Mouse (Mus musculus): Measurements from ENCODE around the gene Zfp667. TPM values are rescaled to one million over a fixed set of nuclear protein-coding genes. Genes with fewer than 3 reads are reported as not detected.
"Not testable (repeated sequence)": the region's sequence is repeated elsewhere in the genome, so short reads cannot be mapped to it uniquely, and the experiment has no call there.

The Zfp667 gene
- 1 to 10 TPM; 6.4 to 7.8 TPM for total RNA-seq (2021)
- long read RNA-seq, experiment 1, partial matches to known transcripts: 0 of 5 reads
- long read RNA-seq, experiment 1, other reads (novel, unspliced or antisense): 5 of 5 reads
- long read RNA-seq, experiment 2, partial matches to known transcripts: 0 of 5 reads
- long read RNA-seq, experiment 2, other reads (novel, unspliced or antisense): 1 of 5 reads

DNA sequence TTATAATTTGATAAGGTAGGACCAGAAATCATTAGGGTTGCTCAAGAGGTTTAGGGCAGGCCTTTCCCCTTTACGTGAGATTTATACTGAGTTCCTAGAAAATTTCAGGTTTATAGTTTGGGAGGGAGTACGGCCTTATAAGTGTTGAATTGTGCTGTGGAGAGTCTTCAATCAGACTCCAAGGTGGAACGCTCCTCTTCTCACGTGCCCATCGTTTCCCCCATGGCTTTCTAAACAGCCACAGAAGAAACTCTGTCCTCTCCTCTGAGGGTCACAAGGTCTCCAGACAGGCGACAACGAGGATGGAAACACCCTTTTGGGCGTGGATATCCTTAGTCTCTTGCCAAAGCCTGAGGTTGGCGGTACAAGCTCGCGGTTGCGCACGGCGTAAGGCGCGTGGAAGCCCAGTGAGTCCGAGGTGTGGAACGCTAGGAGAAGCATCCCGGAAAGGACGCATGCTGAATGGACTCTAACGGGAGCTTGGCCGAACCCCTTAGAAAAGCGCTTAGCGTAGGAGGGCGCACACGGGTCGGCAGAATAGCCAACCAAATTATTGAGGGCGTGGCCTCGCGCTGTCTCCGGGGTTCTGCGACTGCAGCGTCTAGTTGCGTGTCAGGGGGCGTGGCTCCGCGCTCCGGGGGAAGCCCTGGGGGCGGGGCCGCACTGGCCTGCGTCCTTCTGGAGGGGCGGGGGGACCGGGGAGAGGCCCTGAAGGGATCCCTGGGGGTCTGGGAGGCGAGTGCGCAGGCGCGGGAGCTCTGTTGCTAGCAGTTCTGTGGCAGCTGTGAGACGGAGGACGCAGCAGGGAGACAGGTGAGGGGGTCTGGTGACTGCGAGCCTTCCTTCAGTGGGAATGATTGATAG lies at the start of gene Zfp667:
Zfp667 (plus strand) TSS at position 738 of the 864 bp plus-strand sequence.
- peak; percentile 100 for DNase-seq

DNA sequence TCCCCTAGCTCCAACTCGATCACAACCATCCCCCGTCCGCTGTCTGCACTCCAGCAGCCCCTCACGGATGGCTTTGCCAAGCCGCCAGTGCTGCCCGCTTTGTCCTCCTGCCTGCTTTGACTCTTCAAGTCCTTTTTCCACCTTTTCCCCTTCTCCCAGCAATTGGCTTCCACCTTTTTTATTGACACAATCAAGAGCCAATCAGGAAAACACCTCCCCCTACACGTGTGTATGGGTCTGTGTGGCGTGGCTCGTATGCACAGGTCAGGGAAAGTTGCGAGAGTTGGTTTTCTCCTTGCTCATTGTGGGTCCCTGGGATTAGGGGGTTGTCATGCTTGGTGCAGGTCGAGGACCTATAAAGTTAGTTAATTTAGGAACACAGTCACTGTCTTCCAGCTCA lies 46.6 kb upstream of the Zfp667 start:
- no peak for DNase-seq

DNA sequence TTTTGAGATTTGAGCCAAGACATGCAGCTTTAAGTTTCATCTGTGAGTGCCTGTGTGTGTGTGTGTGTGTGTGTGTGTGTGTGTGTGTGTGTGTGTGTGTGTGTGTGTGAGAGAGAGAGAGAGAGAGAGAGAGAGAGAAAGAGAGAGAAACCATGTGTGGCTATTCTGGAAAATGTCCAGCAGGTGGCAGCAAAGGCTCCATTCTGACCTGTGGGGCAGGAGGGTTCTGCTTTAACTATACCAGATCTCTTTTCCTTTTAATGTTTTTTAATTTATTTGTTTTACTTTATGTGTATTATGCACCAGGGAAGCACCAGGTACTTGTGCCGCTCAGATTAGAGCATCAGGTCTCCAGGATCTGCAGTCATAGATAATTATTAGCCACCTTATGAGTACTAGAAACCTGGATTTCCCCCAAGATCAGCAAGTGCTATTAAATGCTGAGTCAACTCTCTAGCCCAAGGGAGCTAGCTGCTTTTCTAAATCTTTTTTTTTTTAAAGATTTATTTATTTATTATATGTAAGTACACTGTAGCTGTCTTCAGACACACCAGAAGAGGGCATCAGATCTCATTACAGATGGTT lies 45.4 kb upstream of the Zfp667 start:
- DNase-seq: peak; percentile 66

DNA sequence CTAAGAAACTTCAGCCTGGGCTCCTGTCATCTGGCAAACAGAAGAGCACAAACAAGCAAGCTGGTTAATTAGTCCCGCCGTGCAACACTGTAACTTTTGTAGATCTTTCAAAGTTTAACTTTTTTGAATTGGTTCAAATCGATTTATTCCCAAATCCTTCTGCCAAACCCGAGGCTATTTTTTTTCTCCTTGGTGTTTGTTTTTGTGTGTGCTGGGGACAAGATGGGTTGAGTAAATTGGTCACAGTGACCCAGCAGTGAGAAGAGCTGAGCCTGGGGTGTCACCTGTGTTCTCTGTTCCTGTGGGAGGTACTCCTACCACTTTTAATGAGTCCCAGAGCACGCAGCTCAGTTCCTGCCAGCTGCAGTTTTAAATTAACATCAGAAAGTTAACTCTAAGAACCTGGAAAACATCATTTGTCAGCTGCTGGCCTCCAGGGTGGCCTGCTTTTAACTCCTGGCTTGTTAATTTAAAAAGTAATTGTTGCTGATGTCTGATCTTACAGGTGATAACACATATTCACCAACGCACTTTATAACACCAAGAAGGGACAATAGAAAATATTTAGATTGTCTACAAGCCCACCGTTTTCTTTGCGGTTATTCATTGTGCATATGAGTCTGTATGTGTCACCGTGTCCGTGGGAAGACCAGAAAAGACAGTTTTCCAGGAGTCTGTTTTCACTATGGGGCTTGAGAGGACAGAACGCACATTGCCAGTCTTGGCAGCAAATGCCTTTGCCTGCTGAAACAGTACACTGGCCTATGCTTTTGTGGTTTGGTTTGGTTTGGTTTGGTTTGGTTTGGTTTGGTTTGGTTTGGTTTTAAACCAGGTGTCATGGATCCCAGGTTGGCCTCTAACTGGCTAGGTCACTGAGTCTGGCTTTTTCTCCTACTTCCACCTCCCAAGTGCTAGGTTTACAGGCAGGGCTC lies 41.8 kb upstream of the Zfp667 start:
- no peak for DNase-seq

DNA sequence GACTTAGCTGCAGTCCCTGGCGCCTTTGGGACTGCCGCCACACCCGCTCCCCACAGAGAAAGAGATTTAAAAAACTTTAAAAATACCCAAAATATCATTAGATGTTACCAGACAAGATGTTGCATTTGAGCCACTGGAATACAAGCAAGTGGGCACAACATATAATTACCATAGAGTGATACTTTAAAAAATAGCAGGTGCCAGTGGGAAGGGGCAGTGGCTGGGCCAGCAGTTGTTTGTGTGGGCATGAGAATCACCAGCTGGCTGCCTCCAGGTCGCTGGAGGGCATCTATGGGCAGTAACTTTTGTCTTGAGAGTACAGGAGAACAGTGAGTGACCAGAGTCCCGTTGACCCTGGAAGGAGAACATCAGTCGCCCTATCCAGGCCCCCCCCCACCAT lies 34.0 kb upstream of the Zfp667 start, which contains the start of gene Epp13:
Epp13 (plus strand) TSS at position 301 of the 400 bp plus-strand sequence.
- DNase-seq: no peak

DNA sequence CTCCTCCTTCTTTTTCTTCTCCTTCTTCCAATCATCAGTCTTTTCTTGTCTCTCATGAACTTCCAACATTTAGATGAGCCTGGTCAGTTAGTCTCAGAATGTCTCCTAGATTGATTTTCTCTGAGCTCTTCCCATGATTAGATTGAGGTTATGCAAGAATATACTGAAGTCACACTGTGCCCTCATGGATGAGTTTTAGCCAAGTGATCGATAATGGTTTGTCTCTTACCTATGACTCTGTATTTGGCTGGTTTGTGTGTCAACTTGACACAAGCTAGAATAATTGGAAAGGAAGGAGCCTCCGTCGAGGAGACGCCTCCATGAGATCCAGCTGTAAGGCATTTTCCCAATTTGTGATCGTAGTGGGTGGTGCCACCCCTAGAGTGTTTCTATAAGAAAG lies 31.9 kb upstream of the Zfp667 start:
- no peak for DNase-seq

DNA sequence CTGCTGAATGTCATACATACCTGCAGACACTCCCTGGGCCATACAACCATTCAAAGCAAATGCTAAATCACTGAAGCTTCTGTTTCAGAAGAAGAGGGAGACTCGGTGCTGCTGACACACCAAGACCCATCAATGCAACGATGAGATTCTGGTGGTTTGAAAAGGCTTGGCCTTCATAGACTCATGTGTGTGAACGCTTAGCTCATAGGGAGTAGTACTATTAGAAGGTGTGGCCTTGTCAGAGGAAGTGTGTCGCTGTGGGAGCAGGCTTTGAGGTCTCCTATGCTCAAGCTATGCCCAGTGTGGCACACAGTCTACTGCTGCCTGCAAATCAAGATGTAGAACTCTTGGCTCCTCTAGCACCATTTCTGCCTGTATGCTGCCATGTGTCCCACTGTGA lies 29.0 kb upstream of the Zfp667 start:
- no peak for DNase-seq

DNA sequence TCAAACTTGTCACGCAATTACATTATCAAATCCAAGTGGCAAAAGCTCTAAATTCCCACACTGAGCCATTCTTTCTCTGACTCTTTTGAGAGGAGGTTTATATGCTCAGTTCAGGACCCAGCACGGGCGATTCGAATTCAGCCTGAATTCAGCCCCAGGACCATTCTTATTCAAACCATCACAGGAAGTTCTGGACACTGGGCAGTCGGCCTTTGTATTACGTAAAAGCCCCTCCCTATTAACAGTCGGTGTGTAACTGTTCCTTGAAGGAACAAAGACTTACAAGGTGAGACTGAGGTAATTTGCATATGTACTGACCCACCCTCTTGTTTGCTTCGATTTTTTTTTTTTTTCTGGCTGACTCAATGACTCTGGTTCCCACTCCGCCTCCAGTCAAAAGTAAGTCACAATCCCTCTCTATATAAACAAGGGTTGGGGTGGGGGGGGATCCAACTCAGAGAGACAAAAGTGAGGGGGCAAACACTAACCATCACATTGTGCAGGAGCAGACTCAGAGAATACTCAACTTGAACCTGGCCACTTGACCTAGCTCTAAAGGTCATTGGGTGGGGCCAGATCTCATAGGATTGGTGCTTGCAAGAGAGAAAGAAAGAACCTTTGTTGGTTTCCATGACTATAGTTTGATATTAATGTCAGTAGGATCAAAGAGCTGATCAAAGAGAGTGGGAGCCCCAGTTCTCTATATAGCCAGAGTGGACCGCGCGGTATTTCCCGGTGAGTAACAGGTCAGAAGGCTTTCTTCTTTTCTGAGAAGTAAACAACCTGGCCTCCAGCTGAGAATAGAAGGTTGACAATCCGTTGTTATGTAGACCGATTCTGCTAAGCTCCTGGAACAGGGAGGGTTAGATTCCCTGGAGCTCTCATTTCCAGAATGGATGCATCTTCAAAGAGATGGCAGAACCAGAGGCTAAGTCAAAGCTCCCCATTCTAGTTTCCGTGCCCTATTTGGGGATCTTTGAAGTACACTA lies 27.9 kb upstream of the Zfp667 start:
- no peak for DNase-seq

DNA sequence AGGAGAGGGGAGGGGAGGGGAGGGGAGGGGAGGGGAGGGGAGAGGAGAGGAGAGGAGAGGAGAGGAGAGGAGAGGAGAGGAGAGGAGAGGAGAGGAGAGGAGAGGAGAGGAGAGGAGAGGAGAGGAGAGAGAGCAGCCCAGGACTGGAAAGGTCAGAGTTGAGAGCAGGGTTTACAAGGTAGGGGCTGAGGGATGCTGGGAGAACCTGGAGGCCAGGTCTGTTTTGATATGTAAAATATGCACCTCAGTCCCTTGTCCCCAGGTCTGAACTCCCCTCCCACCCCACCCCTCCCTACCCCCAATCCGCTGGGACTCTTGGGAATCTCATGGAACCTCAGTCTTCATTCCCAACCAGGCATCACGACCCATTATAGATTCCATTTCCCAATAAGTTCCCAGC lies 26.4 kb upstream of the Zfp667 start:
- not testable (repeated sequence) for DNase-seq

DNA sequence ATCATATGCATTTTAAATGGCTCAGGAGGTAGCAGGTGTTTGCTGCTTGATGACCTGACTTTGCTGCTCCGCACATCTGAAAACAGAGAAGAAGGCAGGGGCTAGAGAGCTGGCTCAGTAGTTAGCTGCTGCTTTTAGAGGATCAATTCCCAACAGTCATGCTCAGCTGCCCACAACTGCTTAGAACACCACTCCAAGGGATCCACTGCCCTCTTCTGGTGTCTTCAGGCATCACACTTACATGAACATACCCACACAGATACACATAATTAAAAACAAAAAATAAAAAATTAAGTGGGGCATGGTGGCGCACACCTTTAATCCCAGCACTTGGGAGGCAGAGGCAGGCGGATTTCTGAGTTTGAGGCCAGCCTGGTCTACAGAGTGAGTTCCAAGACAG lies 24.3 kb upstream of the Zfp667 start:
- DNase-seq: no peak

DNA sequence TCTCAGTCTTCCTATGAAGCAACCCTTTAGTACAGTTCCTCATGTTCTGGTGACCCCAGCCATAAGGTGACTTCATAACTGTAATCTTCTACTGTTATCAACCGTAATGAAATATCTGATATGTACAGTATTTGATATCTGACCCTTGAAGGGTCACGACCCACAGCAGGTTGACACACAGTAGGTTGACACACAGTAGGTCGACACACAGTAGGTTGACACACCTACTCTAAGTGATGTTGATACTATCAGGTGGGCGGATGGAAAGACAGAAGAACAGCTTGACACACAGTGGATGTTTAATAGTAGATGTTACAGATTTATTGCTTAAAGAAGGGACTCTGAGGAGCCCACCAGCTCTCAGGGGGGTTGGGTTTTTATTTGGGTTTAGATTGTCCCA lies 23.4 kb upstream of the Zfp667 start:
- DNase-seq: no peak

DNA sequence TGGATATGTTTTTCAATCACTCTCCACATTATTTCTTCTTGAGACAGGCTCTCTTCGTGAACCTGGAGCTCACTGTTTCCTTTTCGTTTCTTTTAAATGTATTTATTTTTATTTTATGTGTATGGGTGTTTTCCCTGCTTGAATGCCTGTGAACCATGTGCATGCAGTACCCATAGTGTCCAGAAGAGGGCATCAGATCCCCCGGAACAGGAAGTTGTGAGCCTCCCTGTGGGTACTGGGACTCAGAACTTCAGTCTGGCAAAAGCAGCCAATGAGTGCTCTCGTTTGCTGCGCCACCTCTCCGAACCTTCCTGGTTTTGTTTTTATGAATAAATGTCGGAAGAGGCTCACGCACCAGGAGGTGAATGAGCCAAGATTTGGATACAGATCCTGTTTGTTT lies 20.7 kb upstream of the Zfp667 start:
- peak; percentile 53 for DNase-seq

DNA sequence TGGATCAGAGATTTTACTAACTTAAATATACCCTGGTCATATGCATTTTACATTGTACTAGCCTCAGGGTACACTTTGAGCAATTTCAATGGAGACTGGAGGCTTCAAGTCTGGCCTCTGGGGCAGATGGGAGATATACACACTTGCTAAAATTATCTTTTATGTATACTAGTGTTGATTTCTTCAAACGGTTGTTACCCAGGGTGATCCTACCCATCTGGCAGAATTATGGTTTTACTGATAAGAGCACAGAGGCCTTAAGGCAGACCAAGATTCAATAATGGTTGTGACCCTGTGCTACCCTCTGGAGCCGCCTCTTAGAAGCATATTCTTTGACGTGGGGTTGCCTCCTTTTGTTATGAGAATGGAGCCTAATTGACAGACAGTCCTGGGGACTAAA lies 8.5 kb upstream of the Zfp667 start:
- no peak for DNase-seq

DNA sequence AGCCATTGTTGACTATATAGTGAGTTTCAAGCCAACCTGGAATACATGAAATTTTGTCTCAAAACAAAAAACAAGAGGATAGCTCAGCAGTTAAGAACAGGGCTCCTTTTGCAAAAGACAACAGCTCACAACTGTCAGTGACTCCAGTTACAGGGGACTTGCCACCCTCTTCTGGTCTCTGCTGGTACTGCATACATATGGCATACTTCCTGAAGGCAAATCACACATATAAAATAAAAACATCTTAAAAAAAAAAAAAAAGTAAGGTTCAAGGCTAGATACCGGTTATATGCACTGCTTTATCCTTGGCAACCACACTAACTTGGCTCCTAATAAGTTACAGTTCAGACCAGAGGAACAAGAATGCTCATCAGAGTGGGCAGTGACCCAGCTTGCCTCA lies 3.6 kb upstream of the Zfp667 start:
- peak; percentile 85 for DNase-seq

DNA sequence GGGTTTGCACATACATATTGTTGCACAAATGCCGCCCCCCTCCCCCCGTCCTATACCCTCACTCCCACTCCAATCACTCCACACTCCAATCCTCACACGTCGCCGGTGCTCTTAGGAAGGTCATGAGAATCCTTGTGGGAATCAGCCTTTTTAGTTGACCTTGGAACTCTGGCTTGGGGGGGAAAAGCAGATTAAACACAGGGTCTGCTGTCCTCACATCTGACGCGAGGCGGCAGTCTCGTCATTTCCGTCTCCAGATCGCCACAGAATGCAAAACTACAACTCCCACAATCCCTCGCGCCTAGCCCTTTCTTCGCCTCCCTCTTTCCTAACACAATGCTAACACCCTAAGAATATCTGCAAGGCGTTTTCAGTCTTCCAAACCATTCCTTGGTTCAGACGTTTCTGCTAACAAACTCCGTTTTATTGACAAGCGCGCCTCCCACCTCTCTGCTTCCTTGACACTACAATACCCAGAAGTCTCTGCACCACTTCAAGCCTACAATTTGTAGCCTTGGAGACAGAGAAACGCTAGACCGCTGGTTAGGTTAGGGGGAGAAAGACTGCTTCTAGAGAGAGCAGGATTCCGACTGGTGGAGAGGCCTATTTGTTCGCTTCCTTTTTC lies 2.8 kb upstream of the Zfp667 start:
- DNase-seq: peak; percentile 82

DNA sequence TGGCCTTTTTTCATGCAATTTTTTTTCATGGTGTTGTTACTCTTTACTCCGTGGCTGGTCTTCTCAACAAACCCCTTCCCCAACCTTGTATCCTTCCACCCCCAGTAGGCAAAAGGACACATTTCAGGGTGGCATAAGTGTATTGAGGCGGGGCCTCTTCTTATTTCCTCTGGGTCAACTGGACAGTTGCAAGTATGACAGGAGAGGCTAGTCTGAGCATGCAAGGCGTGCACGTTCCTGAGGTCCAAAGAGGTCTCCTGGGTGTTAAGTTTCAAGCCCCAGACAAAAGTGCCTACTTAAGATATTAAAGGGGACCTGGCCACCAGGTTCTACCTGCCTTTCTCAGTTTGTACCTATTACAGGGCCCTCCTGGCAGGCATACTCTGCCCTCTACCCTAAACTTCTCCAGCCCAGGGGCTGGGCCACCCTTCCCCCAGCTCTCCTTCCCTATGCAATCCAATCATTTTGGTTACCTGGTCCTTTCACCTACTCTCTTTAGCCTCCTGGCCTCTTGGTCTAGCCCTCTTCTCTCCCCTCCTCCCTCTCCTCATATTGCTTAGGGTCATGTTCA lies 1.9 kb upstream of the Zfp667 start:
- no peak for DNase-seq

DNA sequence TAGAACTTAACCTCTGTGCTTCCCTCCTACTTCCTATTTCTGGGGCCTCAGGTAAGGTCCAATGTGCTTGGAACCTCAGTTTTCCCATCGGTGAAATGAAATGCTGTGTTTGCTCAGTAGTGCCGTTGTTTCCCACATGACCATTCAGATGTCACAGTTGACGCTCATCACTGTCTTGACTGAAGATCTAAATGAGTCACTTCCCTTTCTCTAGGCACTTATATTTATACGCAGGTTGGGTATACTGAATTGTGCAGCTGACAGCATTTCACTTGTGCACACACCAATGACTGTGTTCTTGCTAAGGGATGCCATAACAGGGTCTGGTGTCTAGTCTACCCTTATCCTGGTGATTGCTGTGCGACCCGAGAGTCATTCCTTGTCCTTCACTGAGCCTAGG lies 1.0 kb upstream of the Zfp667 start:
- no peak for DNase-seq

DNA sequence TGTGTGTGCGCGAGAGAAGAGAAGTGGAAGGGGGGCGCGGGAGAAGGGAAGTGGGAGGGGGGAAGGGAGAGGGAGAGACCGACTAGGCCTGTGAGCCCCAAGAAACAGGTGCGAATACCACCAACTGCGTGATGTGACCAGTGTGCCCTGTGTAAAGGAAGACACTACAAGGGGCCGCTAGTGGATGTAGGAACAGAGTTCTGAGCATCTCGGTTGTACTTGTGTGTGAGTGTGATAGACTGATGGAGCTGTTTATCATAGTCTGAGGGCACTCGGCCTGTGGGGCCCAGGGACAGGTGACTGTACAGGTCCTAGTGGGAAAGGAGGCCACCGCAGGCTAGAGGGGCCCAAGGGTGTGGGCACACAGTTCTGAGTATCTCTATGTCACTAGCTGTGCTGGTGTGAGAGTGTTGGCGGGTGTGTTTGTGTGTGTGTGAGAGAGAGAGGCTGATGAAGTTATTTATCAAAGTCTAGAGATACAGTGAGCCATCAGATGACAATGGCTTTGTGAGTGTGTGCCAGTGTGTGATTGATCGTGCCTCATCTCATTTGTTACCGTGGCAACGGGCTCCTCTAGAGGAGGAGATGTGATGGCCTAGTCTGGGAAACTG lies 647 bp downstream of the Zfp667 start:
- peak; percentile 21 for DNase-seq

DNA sequence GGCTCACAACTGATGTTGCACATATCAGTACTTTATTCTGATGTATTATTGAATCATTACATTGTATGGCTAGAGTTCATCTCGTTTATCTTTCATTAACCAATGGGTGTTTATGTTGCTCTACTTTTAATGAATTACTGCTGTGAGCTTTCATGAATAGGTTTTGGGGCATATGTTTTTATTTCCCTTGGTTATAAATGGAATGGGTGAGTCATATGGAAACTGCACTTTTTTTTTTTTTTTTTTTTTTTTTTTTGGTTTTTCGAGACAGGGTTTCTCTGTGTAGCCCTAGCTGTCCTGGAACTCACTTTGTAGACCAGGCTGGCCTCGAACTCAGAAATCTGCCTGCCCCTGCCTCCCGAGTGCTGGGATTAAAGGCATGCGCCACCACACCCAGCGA lies 4.7 kb downstream of the Zfp667 start:
- not testable (repeated sequence) for DNase-seq

DNA sequence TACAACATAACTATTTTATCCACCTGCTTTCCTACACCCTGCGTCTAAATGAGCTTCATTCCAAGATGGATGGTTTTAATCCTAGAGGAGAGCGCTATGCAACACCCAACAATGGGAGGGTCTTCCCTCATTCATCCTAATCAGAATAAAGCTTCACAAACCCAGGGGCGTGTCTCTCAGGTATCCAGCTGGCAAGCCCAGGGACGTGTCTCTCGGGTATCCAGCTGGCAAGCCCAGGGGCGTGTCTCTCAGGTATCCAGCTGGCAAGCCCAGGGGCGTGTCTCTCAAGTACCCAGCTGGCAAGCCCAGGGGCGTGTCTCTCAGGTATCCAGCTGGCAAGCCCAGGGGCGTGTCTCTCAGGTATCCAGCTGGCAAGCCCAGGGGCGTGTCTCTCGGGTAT lies 14.4 kb downstream of the Zfp667 start:
- DNase-seq: not testable (repeated sequence)

All from adrenal gland, postnatal 10 days (tissue).